Mouse (Mus musculus) c-Kit-positive CD71-positive TER-119-positive erythroid progenitor cells, embryonic 14.5 days (primary cell): ENCODE data around the gene Pcx.

ENCODE experiments used
- DNase-seq: peaks from one replicate; pipeline ENCODE4 v3.0.0-alpha.2; 2013; ENCODE audit warnings: low spot score

Gene Pcx

GRCm38 (mm10) chr19:4509986-4510963 is at the start of gene Pcx:
Gene Pcx (plus strand): TSS chr19:4510472.
- peak; percentile 99 for DNase-seq

- no peak for DNase-seq
Measured at GRCm38 (mm10) chr19:4461981-4462380, 48.3 kb upstream of the Pcx start.

- DNase-seq: no peak
Measured at GRCm38 (mm10) chr19:4464666-4465065, 45.6 kb upstream of the Pcx start.

- DNase-seq: peak; percentile 29
Measured at GRCm38 (mm10) chr19:4468363-4468762, 41.9 kb upstream of the Pcx start.

DNA sequence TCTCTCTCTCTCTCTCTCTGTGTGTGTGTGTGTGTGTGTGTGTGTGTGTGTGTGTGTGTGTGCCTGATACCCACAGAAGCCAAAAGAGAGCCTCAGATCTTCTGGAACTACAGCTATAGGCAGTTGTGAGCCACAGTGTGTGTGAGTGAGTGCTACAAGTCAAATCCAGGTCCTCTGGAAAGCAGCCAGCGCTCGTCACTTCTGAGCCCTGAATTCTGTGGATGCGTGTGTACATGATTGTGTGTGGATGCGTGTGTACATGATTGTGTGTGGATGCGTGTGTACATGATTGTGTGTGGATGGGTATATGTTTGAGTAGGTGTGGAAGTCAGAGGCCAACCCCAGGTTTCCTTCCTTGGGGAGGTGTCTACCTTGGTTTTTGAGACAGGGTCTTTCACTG is 36.7 kb upstream of the Pcx start:
- no peak for DNase-seq

- no peak for DNase-seq
Measured at GRCm38 (mm10) chr19:4474739-4475138, 35.5 kb upstream of the Pcx start.

GRCm38 (mm10) chr19:4475224-4475925 is 34.9 kb upstream of the Pcx start:
- DNase-seq: no peak

- DNase-seq: no peak
Measured at GRCm38 (mm10) chr19:4476601-4477257, 33.5 kb upstream of the Pcx start.

DNA sequence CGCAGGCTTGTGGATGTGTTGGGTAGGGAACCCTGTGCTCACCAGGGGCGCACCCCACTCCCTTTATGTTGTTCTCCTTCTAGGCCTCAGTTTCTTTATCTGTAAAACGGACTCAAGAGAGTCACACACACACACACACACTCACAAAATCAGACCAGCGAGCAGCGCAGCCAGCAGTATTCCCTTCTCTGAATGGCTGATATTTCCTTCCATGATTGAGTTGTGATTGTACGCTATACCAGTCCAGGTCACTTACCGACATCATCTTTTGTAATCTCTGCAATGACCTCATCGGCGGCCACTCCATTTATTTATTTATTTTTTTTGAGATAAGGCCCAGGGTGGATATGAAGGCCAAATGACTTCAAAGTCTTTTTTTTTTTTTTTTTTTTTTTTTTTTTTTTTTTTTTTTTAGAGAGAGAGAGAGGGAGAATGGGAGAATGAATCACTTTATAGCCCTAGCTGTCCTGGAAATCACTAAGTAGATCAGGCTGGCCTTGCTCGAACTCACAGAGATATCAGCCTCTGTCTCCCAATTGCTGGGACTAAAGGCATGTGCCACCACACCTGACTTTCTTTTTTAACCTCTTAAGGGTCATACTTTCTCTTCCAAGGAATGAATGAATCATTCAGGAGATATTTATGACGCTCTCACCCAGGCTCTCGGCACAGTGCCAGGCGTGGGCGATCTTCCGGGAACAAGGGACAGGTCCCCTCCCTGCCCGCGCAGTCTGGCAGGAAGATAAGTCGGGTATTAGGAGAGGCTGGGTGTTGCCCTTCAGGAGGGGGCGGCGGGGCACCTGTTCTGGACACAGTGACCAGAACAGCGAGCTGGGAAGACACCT is 32.7 kb upstream of the Pcx start, which contains the start of gene Syt12:
Gene Syt12 (minus strand): TSS at position 103 of the 845 bp plus-strand sequence.
- DNase-seq: peak; percentile 55

DNA sequence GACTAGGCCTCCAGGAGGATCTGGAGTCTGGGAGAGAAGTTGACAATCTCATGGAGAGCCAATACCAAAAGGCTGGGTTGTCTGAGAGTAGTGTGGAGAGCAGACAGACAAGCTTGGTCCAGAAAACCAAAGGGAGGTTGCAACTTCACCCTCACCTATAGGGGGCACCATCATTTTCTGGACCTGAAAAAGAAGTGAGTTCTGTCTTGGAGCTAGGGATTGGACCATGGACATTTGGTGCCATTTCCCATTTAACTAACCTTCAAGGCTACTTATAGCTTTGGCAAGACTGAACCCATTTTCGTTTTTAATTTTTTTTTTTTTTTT is 32.1 kb upstream of the Pcx start:
- peak; percentile 39 for DNase-seq

GRCm38 (mm10) chr19:4480041-4480440 is 30.2 kb upstream of the Pcx start:
- no peak for DNase-seq

GRCm38 (mm10) chr19:4481326-4481725 is 28.9 kb upstream of the Pcx start:
- DNase-seq: no peak

DNA sequence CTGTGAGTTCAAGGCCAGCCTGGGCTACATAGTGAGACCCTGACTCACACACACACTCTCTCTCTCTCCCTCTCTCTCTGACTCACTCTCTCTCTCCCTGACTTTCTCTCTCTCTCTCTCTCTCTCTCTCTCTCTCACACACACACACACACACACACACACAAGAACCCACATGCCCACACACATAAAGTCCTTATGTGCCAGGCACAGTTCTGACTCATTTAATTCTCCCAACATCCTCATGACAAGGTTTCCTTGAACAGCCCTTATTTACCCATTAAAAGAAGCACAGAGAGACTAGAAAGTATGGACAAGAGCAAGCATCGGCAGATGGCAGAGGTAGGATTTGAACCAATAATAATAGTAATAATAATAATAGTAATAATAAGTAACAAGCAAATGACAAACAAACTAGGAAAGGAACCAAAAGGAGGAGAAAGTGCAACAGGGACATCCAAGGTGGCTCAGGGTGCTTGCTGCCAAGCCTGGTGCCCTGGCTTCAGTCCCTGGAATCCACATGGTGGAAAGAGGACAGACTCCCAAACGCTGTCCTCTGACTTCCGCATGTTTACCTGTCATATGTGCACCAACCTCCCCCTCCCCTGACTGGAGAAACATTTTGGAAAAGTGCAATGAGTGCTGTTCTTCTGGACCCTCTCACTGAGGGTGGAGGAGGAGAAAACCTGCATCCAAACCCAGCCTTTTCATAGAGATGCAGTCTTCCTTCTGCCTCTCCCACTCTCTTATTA is 28.0 kb upstream of the Pcx start:
- no peak for DNase-seq

- DNase-seq: no peak
Measured at GRCm38 (mm10) chr19:4485006-4485405, 25.3 kb upstream of the Pcx start.

- DNase-seq: no peak
Measured at GRCm38 (mm10) chr19:4487877-4488276, 22.4 kb upstream of the Pcx start.

GRCm38 (mm10) chr19:4491080-4491695 is 19.1 kb upstream of the Pcx start:
- no peak for DNase-seq

DNA sequence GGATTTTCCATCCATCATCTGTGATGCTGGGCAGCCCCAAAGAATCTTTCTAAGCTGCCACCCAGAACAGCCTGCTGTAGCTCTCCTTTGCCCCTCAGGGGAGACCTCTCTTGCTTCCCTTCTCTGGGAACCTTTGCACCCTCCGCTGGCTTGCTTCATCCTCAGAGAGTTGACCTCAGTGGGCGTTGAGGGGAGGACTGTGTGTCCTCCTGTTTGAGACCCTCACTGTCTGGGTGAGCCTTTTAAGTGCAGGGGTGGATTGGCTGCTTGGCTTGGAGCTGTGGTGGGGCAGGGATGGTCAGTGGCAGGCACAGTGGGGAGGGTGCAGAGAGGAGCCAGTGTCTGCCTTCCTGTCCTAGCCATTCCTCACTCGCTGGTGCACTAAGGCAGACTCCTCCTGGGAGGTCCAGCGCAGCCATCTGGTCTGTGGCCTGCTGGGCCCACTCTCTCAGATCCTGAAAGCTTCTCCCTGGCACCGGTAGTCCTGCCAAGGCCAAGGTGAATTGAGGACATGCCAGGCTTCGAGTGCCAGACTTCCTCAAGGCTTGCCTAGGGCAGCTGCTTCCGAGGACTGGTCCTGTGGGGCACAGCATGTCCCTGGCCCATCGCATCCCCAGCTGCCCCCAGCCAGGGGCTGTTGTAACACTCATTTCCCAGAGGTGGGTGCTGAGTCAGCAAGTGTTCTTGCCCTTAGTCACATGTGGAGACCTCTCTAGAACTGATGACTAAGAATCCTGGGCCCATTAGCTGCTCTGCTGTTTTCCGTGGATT is 17.6 kb upstream of the Pcx start:
- DNase-seq: no peak

DNA sequence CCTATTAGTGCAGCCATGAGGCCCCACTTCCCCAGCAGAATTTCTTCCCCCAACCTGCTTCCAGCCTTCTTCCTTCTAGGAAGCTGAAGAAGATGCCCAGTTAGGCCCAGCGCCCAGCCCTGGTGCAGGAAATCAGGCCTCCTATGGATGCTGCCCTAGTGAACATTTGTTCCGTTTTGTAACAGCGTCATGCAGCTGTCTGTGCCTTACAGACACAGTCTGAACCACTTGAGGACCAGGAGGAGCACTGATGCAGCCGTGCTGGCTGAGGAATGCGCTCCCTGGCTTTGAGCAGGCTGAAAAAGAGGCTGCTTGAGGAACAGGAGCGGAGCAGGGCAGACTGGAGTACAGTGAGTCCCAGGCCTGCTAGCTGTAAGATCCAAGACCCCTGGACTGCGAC is 15.6 kb upstream of the Pcx start:
- DNase-seq: no peak

- DNase-seq: no peak
Measured at GRCm38 (mm10) chr19:4495814-4496213, 14.5 kb upstream of the Pcx start.
